In genomic region chr17:56611861-56612564, GRCm38 (mm10) we compare ENCODE assay signal across 8 mouse cellular contexts. TPM values are rescaled to one million over a fixed set of nuclear protein-coding genes. Genes with fewer than 3 reads are reported as not detected.
DNase-seq lines count a peak whose midpoint lies in the region; ATAC-seq lines count a peak whose summit lies in the region.

No protein-coding gene starts in this region.

- H3K27me3 ChIP-seq in forebrain, embryonic 12.5 days, result no peaks in the 10 kb centered on the region
- no peaks in the 10 kb centered on the region for H3K27me3 ChIP-seq in forebrain, embryonic 14.5 days (replicated peaks; ENCODE audit: control insufficient read depth, insufficient read depth, low read length)

- no peak overlapping the region for H3K4me2 ChIP-seq in forebrain, embryonic 12.5 days
- no peak overlapping the region for H3K4me2 ChIP-seq in forebrain, embryonic 14.5 days (ENCODE audit: low read length)

- peaks cover 39% of the 10 kb centered on the region for H3K4me1 ChIP-seq in forebrain, embryonic 12.5 days
- H3K4me1 ChIP-seq in forebrain, embryonic 14.5 days (ENCODE audit: control insufficient read depth, insufficient read depth, low read length), result peaks cover 25% of the 10 kb centered on the region

- no peak overlapping the region for H3K9ac ChIP-seq in forebrain, embryonic 12.5 days
- no peak overlapping the region for H3K9ac ChIP-seq in forebrain, embryonic 14.5 days (ENCODE audit: low read length)

- no peak for ATAC-seq in forebrain, embryonic 12.5 days (ENCODE audit: low FRiP score)
- ATAC-seq in forebrain, embryonic 14.5 days, result no peak
- peak; percentile 17 for ATAC-seq in megakaryocyte progenitor cell, adult 5-6 weeks (replicated peaks; ENCODE audit: poor library complexity)

- WGBS in forebrain, embryonic 12.5 days, result 15% methylated on average over 14 of the region's 14 CpGs
- WGBS in forebrain, embryonic 14.5 days, result 14% methylated on average over 14 of the region's 14 CpGs

- DNase-seq in forebrain, embryonic 14.5 days (ENCODE audit: low spot score), result no peak
- peak; percentile 88 for DNase-seq in 416B (ENCODE audit: low read depth)
- peak; percentile 45 for DNase-seq in brain, adult 2 months (ENCODE audit: low read depth, low spot score)
- peak; percentile 54 for DNase-seq in kidney, postnatal 14 days
- no peak for DNase-seq in frontal cortex, adult 2 months (ENCODE audit: extremely low spot score in 1 of 2, low spot score in 1 of 2)
- no peak for DNase-seq in layer of hippocampus, postnatal 36 days

- H3K4me3 ChIP-seq in forebrain, embryonic 12.5 days (replicated peaks), result 0 out of 2 replicates have a peak overlapping the region, but pooled peaks have one; percentile 8
- no peak overlapping the region for H3K4me3 ChIP-seq in forebrain, embryonic 14.5 days (ENCODE audit: low read depth, low read length)

- H3K27ac ChIP-seq in forebrain, embryonic 12.5 days, result no peak overlapping the region
- no peak overlapping the region for H3K27ac ChIP-seq in forebrain, embryonic 14.5 days (ENCODE audit: low read depth, low read length)

- H3K36me3 ChIP-seq in forebrain, embryonic 12.5 days (replicated peaks), result peaks cover 38% of the 10 kb centered on the region
- H3K36me3 ChIP-seq in forebrain, embryonic 14.5 days (ENCODE audit: control insufficient read depth, insufficient read depth, low read length), result peaks cover 38% of the 10 kb centered on the region

- H3K9me3 ChIP-seq in forebrain, embryonic 12.5 days, result no peaks in the 10 kb centered on the region
- H3K9me3 ChIP-seq in forebrain, embryonic 14.5 days (replicated peaks; ENCODE audit: control insufficient read depth, low read length), result no peaks in the 10 kb centered on the region

RNA-seq across cellular contexts. Expression of gene Rpl36, which starts 1.2 kb away (rescaled TPM):
- 1,181 and 1,289 TPM in 2 replicates for polyA plus RNA-seq in forebrain, embryonic 12.5 days (2016; fragmentation: Nextera tagmentation; extraction: Ambion mirVana)
- 1,134 and 1,576 TPM in 2 replicates for polyA plus RNA-seq in forebrain, embryonic 14.5 days (2014; fragmentation: Nextera tagmentation; extraction: Ambion mirVana)
- total RNA-seq in megakaryocyte progenitor cell, adult 5-6 weeks (2015), result 1,504 and 1,580 TPM in 2 replicates
- total RNA-seq in megakaryocyte progenitor cell, adult 5-6 weeks (2017), result 2,239 and 2,669 TPM in 2 replicates
- 1,013 and 1,153 TPM in 2 replicates for polyA plus RNA-seq in frontal cortex, adult 2 months (2012; rRNA removed)
- 100 to 1,000 TPM; 358 to 400 TPM for total RNA-seq in layer of hippocampus, postnatal 36 days (2021)

RNA-seq across cellular contexts. Expression of gene 2410015M20Rik, which starts 2.4 kb away (rescaled TPM):
- 170 and 173 TPM in 2 replicates for polyA plus RNA-seq in forebrain, embryonic 12.5 days (2016; fragmentation: Nextera tagmentation; extraction: Ambion mirVana)
- 192 and 251 TPM in 2 replicates for polyA plus RNA-seq in forebrain, embryonic 14.5 days (2014; fragmentation: Nextera tagmentation; extraction: Ambion mirVana)
- total RNA-seq in megakaryocyte progenitor cell, adult 5-6 weeks (2015), result 93.3 and 94.0 TPM in 2 replicates
- 93.3 and 99.4 TPM in 2 replicates for total RNA-seq in megakaryocyte progenitor cell, adult 5-6 weeks (2017)
- polyA plus RNA-seq in frontal cortex, adult 2 months (2012; rRNA removed), result 162 and 185 TPM in 2 replicates
- total RNA-seq in layer of hippocampus, postnatal 36 days (2021), result 100 to 1,000 TPM; 123 to 131 TPM

RNA-seq across cellular contexts. Expression of gene Lonp1, which starts 14.7 kb away (rescaled TPM):
- 54.4 and 55.0 TPM in 2 replicates for polyA plus RNA-seq in forebrain, embryonic 12.5 days (2016; fragmentation: Nextera tagmentation; extraction: Ambion mirVana)
- 33.3 and 41.8 TPM in 2 replicates for polyA plus RNA-seq in forebrain, embryonic 14.5 days (2014; fragmentation: Nextera tagmentation; extraction: Ambion mirVana)
- 19.4 and 23.1 TPM in 2 replicates for total RNA-seq in megakaryocyte progenitor cell, adult 5-6 weeks (2015)
- total RNA-seq in megakaryocyte progenitor cell, adult 5-6 weeks (2017), result 68.8 and 83.6 TPM in 2 replicates
- polyA plus RNA-seq in frontal cortex, adult 2 months (2012; rRNA removed), result 72.2 and 86.2 TPM in 2 replicates
- total RNA-seq in layer of hippocampus, postnatal 36 days (2021), result 10 to 100 TPM; 58.7 to 59.4 TPM

RNA-seq across cellular contexts. Expression of gene Catsperd, which starts 15.9 kb away (rescaled TPM):
- 0.42 and 0.77 TPM in 2 replicates for polyA plus RNA-seq in forebrain, embryonic 12.5 days (2016; fragmentation: Nextera tagmentation; extraction: Ambion mirVana)
- 1.2 and 1.3 TPM in 2 replicates for polyA plus RNA-seq in forebrain, embryonic 14.5 days (2014; fragmentation: Nextera tagmentation; extraction: Ambion mirVana)
- 1.1 TPM in 1 of 2 replicates, not detected in the other for total RNA-seq in megakaryocyte progenitor cell, adult 5-6 weeks (2015)
- total RNA-seq in megakaryocyte progenitor cell, adult 5-6 weeks (2017), result 0.17 and 0.51 TPM in 2 replicates
- 2.4 and 2.6 TPM in 2 replicates for polyA plus RNA-seq in frontal cortex, adult 2 months (2012; rRNA removed)
- under 1 TPM; 0.82 to 0.91 TPM for total RNA-seq in layer of hippocampus, postnatal 36 days (2021)

RNA-seq across cellular contexts. Expression of gene Safb, which starts 27.4 kb away (rescaled TPM):
- 180 and 187 TPM in 2 replicates for polyA plus RNA-seq in forebrain, embryonic 12.5 days (2016; fragmentation: Nextera tagmentation; extraction: Ambion mirVana)
- polyA plus RNA-seq in forebrain, embryonic 14.5 days (2014; fragmentation: Nextera tagmentation; extraction: Ambion mirVana), result 57.9 and 83.5 TPM in 2 replicates
- 58.8 and 59.6 TPM in 2 replicates for total RNA-seq in megakaryocyte progenitor cell, adult 5-6 weeks (2015)
- 79.6 and 88.1 TPM in 2 replicates for total RNA-seq in megakaryocyte progenitor cell, adult 5-6 weeks (2017)
- polyA plus RNA-seq in frontal cortex, adult 2 months (2012; rRNA removed), result 140 and 144 TPM in 2 replicates
- 100 to 1,000 TPM; 178 to 183 TPM for total RNA-seq in layer of hippocampus, postnatal 36 days (2021)

Comparison
In these comparisons a context has a peak if more than half of its experiments do, and no peak if none do; other contexts are left out.
1. DNase-seq: peak in 416B (single experiment), brain, adult 2 months (single experiment) and kidney, postnatal 14 days (single experiment); none in forebrain, embryonic 14.5 days (single experiment), frontal cortex, adult 2 months (0 of 2) and layer of hippocampus, postnatal 36 days (0 of 2).